In the genomic region with DNA sequence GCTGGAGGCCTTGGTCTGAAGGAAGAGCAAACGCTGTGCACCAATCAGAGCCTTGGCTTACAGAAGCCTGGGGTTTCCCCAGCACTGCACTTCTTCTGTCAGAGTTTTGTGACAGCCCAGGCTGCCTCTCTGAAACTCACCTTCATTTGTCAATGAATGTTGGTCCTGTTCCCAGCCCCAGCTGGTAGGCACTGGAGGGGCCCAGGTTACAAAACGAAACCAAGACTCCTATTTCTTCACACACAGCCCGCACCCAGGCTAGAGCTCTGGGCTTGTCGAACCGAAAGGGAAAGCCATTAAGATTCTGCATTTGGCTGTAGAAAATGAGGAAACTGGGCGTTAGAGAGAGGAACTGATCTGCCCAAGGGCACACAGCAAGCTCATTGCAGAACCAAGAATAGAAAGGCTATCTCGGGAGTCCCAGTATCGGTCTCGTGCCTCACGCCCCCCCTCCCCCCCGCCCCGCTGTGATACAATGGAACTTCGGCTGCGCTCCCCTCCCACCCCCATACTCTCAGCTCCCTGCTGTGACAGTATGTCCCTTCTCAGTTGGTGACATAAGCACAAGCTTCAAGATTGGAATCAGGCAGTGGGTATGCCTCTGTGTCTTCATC, we compare ENCODE assay signal across 7 mouse cellular contexts.
DNase-seq lines count a peak whose midpoint lies in the region; ATAC-seq and TF ChIP-seq lines count a peak whose summit lies in the region.

No protein-coding gene starts in this region.

- DNase-seq in G1E (ENCODE audit: low spot score) = peak; percentile 55
- peak; percentile 63 for DNase-seq in adrenal gland, postnatal 10 days
- no peak for DNase-seq in forebrain, embryonic 11.5 days (ENCODE audit: low spot score)
- peak; percentile 78 for DNase-seq in heart, postnatal 0 days (ENCODE audit: low spot score)
- peak; percentile 58 for DNase-seq in kidney, postnatal 14 days
- DNase-seq in lung, adult 18-20 months = peak; percentile 59

- peak overlapping the region; percentile 42 for H3K4me2 ChIP-seq in forebrain, embryonic 11.5 days (ENCODE audit: low read depth, low read length, severe bottlenecking)
- peak overlapping the region; percentile 50 for H3K4me2 ChIP-seq in heart, postnatal 0 days (ENCODE audit: low read depth, low read length)
- 0 out of 2 replicates have a peak overlapping the region, but pooled peaks have one; percentile 20 for H3K4me2 ChIP-seq in neural tube, embryonic 14.5 days (ENCODE audit: low read depth, low read length)

- peak overlapping the region; percentile 62; the same call in 1 of the 2 replicates for H3K4me3 ChIP-seq in G1E (ENCODE audit: low read depth, low read length)
- H3K4me3 ChIP-seq in forebrain, embryonic 11.5 days (ENCODE audit: low read depth, low read length) = peak overlapping the region; percentile 12; the same call in 1 of the 2 replicates
- peak overlapping the region; percentile 44 for H3K4me3 ChIP-seq in heart, postnatal 0 days (ENCODE audit: low read depth, low read length)
- no peak overlapping the region for H3K4me3 ChIP-seq in neural tube, embryonic 14.5 days (ENCODE audit: low read depth, low read length)

- no peak for TF ChIP-seq CTCF in G1E (IDR thresholded peaks at IDR 0.05; ENCODE audit: low read depth, low read length)
- TF ChIP-seq CTCF in heart, postnatal 0 days (IDR thresholded peaks at IDR 0.05; ENCODE audit: low read depth) = no peak

- no peak overlapping the region for H3K9ac ChIP-seq in forebrain, embryonic 11.5 days (ENCODE audit: low read length)
- H3K9ac ChIP-seq in heart, postnatal 0 days (replicated peaks; ENCODE audit: low read depth, low read length) = peak overlapping the region; percentile 34
- H3K9ac ChIP-seq in neural tube, embryonic 14.5 days (replicated peaks; ENCODE audit: low read depth, low read length) = no peak overlapping the region

- no peaks in the 10 kb centered on the region for H3K36me3 ChIP-seq in G1E (replicated peaks)
- no peaks in the 10 kb centered on the region for H3K36me3 ChIP-seq in forebrain, embryonic 11.5 days (ENCODE audit: control insufficient read depth, insufficient read depth, low read length)
- no peaks in the 10 kb centered on the region for H3K36me3 ChIP-seq in heart, postnatal 0 days (replicated peaks; ENCODE audit: control insufficient read depth, insufficient read depth, low read length)
- H3K36me3 ChIP-seq in neural tube, embryonic 14.5 days (ENCODE audit: control insufficient read depth, insufficient read depth, low read length) = no peaks in the 10 kb centered on the region

- peaks cover 42% of the 10 kb centered on the region for H3K27me3 ChIP-seq in G1E (ENCODE audit: insufficient read depth, low read length)
- H3K27me3 ChIP-seq in forebrain, embryonic 11.5 days (ENCODE audit: control insufficient read depth, insufficient read depth, low read length) = peaks cover 2% of the 10 kb centered on the region; the same call in 1 of the 2 replicates
- H3K27me3 ChIP-seq in heart, postnatal 0 days (ENCODE audit: control insufficient read depth, insufficient read depth, low read length) = no peaks in the 10 kb centered on the region
- H3K27me3 ChIP-seq in neural tube, embryonic 14.5 days (ENCODE audit: control insufficient read depth, insufficient read depth, low read length) = peaks cover 8% of the 10 kb centered on the region; the same call in 1 of the 2 replicates

- no peak for TF ChIP-seq EP300 in heart, postnatal 0 days (IDR thresholded peaks at IDR 0.05; ENCODE audit: low read depth)

- H3K9me3 ChIP-seq in G1E (replicated peaks) = 0 out of 2 replicates have a peak, but pooled peaks cover 2% of the 10 kb centered on the region
- no peaks in the 10 kb centered on the region; the same call in 1 of the 2 replicates for H3K9me3 ChIP-seq in forebrain, embryonic 11.5 days (ENCODE audit: control insufficient read depth, low read length)
- no peaks in the 10 kb centered on the region for H3K9me3 ChIP-seq in heart, postnatal 0 days (replicated peaks; ENCODE audit: control insufficient read depth, low read length)
- no peaks in the 10 kb centered on the region for H3K9me3 ChIP-seq in neural tube, embryonic 14.5 days (ENCODE audit: control insufficient read depth, low read length)

- H3K4me1 ChIP-seq in G1E (ENCODE audit: insufficient read depth, low read depth, low read length) = peaks cover 57% of the 10 kb centered on the region
- H3K4me1 ChIP-seq in forebrain, embryonic 11.5 days (replicated peaks; ENCODE audit: control insufficient read depth, insufficient read depth, low read length) = peaks cover 12% of the 10 kb centered on the region
- H3K4me1 ChIP-seq in heart, postnatal 0 days (ENCODE audit: control insufficient read depth, insufficient read depth) = 0 out of 2 replicates have a peak, but pooled peaks cover 3% of the 10 kb centered on the region
- peaks cover 3% of the 10 kb centered on the region; the same call in 1 of the 2 replicates for H3K4me1 ChIP-seq in neural tube, embryonic 14.5 days (ENCODE audit: control insufficient read depth, insufficient read depth, low read length)

- 14% methylated on average over 13 of the region's 14 CpGs for WGBS in forebrain, embryonic 11.5 days
- 4% methylated on average over 14 of the region's 14 CpGs for WGBS in heart, postnatal 0 days
- WGBS in neural tube, embryonic 14.5 days = 18% methylated on average over 14 of the region's 14 CpGs

- no peak overlapping the region for H3K27ac ChIP-seq in forebrain, embryonic 11.5 days (ENCODE audit: low read depth, low read length)
- H3K27ac ChIP-seq in heart, postnatal 0 days (ENCODE audit: low read depth) = peak overlapping the region; percentile 86
- H3K27ac ChIP-seq in neural tube, embryonic 14.5 days (ENCODE audit: low read depth, low read length) = no peak overlapping the region

- peak; percentile 48 for ATAC-seq in G1E (ENCODE audit: extremely low read depth, insufficient number of reproducible peaks, low FRiP score, poor library complexity, severe bottlenecking)
- peak; percentile 55; the same call in 1 of the 2 replicates for ATAC-seq in forebrain, embryonic 11.5 days (replicated peaks; ENCODE audit: low FRiP score)
- ATAC-seq in heart, postnatal 0 days (ENCODE audit: insufficient read depth, low read depth) = peak; percentile 90
- no peak for ATAC-seq in neural tube, embryonic 14.5 days (ENCODE audit: low read depth)
